Mouse (Mus musculus) right cerebral cortex, postnatal 25 days (tissue): Measurements from ENCODE around the gene Abl1.

Experiments used
- DNase-seq: peaks from one replicate; pipeline ENCODE4 v3.0.0; 2022

Abl1 gene

GRCm38 (mm10) chr2:31749046-31749709 lies 61.0 kb downstream of the Abl1 start:
- no peak for DNase-seq

- DNase-seq = no peak
Measured at GRCm38 (mm10) chr2:31750133-31750532, 62.0 kb downstream of the Abl1 start.

- no peak for DNase-seq
Measured at GRCm38 (mm10) chr2:31757472-31757871, 69.3 kb downstream of the Abl1 start.

DNA sequence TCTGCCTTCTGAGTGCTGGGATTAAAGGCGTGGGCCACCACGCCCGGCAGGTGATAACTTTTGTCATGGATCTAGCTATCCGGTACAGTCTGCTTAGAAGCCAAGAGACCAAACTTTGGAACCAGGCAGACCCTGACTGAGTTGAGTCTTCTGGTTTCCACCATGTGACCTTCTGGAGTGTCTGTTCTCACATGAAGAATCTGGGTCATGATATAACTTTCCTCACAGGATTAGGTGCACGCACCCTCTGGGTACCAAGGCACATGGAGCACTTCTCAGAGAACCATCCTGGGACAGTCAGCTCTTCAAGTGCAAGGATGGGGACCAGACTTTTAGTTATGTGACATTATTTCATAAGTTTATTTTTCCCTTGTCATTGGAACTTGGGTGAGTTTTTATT lies 70.8 kb downstream of the Abl1 start:
- DNase-seq = no peak

GRCm38 (mm10) chr2:31759751-31760460 lies 71.7 kb downstream of the Abl1 start:
- DNase-seq = peak; percentile 56

DNA sequence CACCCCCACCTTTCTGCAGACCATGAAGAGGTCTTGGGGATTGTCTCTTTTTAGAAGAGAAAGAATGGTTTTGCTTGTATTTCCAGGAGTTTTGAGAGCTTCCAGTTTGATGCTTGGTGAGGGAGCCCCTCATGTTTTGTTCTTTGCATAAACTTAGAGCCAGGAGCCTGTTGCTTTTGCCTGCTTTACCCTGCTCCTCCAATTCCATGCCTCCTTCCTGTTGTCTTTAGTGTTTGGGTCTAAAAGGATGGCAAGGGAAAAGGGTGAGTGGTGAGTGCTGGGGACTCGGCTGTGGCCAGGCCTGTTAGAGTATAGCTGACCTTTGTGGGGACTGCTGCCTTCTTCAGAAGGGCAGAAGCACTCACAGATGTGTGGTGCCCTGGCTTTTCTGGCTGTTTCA lies 72.3 kb downstream of the Abl1 start:
- DNase-seq = no peak

- DNase-seq = no peak
Measured at GRCm38 (mm10) chr2:31761115-31761531, 72.9 kb downstream of the Abl1 start.

DNA sequence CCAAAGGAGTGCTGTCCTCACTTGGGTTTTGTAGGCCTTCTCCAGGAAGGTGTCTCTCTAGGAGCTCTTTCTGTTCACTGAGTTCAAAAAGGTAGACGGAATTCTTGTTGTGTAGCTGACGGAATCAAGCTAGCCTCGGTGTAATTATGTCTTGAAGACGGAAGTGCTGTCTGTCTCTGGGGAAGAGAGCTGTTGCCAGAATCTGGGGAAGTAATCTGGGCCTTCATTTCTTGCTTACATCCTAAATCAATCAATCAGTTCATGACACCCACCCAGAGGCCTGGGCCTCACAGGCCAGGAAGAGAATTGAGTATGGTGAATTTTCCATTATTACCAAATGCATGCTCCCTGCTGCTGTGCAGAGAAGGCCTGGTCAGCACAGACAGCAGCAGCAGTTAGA lies 73.4 kb downstream of the Abl1 start:
- no peak for DNase-seq

GRCm38 (mm10) chr2:31762155-31762554 lies 74.0 kb downstream of the Abl1 start:
- no peak for DNase-seq

GRCm38 (mm10) chr2:31762853-31763252 lies 74.7 kb downstream of the Abl1 start:
- DNase-seq = no peak

- no peak for DNase-seq
Measured at GRCm38 (mm10) chr2:31763271-31763670, 75.1 kb downstream of the Abl1 start.

DNA sequence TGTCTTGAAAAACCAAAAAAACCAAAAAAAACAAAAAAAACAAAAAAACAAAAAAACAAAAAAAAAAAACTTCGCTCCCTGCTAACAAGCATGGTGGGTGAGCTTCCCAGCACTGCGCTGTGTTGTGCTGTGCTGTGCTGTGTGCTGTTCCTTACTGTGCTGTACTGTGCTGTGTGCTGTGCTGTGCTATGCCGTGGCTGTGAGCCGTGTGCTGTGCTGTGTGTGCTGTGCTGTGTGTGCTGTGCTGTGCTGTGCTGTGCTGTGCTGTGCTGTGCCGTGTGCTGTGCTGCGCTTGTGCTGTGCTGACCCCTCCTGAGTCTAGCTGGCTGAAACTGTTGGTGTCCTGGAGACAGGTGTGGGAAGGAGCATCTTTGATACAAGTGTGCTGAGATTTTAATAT lies 78.9 kb downstream of the Abl1 start:
- no peak for DNase-seq

DNA sequence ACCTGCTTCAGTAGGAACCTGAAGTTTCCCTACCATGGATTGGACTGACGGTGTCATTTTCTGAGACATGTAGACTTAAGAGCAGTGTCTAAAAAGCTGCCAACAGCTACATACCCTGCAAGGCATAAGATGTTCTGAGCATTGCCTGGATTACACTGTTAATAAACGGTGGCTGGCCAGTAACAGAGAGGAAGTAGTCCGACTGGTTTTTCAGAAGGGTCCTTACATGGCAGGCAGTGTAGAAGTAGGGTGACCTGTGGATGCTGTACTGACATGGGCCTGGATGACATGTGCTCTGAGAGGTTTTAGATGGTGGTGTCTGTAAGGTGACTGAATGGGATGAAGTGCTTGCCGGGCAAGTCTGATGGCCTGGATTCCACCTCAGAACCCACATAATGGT lies 79.6 kb downstream of the Abl1 start:
- no peak for DNase-seq

- DNase-seq = no peak
Measured at GRCm38 (mm10) chr2:31769115-31769514, 80.9 kb downstream of the Abl1 start.

DNA sequence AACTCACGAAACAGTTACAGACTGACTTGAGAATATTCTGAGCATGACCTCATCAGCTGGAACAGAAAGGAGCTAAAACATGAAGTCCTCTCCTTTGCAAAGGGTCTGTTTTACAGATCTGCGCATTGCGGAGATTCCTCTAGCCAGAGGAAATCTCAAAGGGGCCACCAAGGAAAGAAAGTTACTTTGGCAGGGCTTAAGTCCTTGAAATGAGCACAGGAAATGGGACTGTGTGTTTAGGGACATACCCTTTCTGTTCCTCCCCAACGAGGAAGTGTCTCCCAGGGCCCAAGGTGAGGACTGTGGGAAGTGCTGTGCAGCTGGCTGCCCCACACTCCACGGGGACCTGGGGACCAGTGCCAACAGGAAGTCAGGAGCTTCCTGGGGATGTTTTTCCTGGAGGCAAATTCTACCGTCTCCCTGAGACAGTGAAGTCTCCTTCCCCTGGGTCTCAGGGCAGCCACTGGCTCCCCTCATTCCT lies 81.5 kb downstream of the Abl1 start:
- DNase-seq = no peak

DNA sequence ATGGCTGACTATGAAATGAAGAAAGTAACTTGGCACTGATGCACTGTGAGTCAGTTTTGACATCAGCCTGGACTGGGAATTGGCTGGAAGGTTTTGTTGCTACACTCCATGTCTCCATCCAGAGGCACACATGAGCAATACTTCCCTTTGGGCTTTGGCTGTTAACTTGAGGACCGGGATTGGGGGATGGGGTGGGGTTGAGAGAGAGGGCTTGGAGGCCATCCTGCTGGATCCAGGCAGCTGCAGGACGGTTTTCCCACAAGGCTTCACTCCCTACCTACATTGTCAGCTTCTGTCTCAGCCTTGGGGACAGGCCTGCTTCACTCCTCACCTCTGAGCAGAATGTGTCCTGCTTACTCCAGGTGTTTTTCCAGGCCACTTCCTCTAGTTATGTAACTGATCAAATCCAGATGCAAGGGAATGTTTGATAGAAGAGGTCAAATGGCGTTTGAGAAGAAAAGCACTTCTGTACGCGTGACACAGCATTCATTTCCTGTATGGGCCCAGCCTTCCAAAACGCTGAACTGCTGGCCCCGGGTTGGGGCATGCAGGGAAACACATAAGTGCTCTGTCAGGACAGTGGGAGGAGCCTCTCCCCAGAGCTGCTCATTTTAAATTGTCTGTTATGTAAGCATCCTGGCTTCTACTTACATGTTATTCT lies 82.7 kb downstream of the Abl1 start:
- peak; percentile 23 for DNase-seq

DNA sequence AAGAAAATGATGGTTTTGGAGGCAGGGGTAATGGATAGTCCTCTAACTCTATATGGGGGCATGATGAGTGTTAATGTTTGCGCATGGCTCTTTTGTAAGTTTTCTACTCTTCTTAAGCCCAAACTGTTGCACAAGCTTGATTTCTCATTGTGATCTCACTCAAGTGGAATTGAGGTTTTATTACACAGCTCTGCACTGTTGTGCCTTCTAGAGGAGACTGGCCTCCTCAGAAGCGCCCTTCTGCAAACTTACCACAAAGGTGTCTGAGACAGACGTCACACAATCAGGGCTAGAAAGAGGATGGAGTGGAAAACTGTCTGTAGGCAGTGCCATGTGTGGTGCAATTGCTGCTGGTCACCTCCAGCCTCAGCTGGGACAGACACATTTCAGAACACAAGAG lies 88.3 kb downstream of the Abl1 start:
- DNase-seq = no peak

DNA sequence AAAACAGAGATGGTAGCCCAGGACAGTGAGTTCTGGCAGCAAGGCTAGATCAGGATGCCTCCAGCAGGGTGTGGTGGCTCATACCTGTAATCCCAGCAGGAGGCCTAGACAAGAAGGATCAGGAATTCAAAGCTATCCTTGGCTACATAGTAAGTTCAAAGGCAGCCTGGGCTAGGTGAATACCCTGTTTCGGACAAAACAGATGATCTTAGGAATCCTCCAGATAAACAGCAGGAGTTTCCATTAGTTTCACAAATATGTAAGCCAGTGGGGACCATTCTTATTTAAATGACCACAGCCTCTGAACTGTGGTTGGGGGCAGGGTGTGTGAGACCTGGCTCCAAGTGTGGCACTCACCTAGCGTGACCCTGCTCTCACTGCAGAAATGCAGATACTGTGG lies 91.1 kb downstream of the Abl1 start:
- no peak for DNase-seq

DNA sequence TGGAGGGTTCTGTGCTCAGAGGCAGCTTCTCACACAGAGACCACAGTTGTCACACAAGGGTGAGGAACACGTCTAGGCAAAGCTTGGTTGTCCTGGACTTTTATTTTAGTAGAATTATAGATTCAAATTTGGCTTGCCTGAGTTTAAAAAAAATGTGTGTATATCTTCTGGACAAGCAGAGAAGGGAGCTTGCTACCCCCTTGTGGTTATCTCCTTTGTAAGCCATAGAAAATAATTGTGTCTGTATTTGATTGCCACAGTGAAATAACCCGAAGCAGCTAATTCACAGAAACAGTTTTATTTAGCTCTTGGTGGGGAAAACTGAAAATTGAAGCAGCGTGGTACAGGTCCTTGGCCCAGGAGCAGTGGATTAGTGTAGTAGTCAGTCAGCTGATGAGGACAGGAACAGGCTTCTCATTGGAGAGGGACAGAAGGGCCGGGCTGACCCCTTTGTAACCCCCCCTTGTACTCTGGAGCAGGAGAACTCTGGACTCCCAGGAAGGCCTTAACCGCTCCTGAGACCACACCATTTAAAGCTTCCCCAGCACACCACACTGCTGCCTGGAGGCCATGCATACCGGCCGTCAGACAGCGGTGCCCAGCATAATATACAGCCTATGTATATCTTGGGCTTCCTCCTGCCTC lies 94.9 kb downstream of the Abl1 start:
- DNase-seq = no peak

DNA sequence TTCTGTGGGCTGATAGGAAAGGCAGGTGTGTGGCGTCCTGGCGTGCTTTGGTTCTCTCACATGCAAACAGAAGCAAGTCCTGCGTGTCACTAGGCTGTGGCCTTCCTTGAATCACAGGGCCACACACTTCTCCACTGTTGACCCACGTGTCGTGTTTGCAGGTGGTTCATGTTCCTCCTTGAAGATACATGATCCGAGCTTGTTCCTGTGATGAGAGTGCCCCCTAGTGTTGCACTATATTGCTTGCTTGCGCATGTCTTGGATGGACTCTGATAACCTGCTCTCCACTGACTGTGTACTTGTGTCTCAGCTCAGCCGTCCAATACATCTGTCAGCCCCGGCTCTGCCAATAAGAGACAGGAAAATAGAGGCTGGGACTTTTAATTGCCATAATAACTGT lies 96.9 kb downstream of the Abl1 start:
- peak; percentile 73 for DNase-seq

GRCm38 (mm10) chr2:31787029-31787428 lies 98.9 kb downstream of the Abl1 start:
- peak; percentile 73 for DNase-seq

- no peak for DNase-seq
Measured at GRCm38 (mm10) chr2:31788227-31788626, 100.1 kb downstream of the Abl1 start.

DNA sequence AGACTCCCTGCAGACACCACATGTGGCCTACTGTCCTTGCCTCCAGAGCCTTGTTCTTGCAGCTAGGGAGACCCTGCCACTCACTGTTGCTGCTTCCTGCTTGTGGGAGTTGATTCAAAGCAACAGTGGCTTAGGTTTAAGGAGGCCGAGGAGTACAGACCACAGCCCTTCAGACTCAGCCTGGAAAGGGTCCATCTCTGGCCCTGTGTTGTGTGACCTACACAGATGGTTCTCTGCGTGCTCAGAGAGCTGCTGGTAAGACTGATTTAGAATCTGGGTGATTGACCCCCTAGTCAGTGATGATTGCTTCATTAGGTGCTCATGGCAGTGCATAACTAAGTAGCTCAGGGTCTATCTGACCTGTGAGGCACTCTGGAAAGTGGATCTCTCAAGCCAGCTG lies 101.0 kb downstream of the Abl1 start:
- DNase-seq = no peak
